Mouse (Mus musculus) brain, adult 2 months (tissue): ENCODE data around the gene Gm10065.
"Not testable (repeated sequence)": the region's sequence is repeated elsewhere in the genome, so short reads cannot be mapped to it uniquely, and the experiment has no call there.

ENCODE experiments used
- DNase-seq: peaks from one replicate; pipeline ENCODE4 v3.0.0; 2011; ENCODE audit warnings: low read depth, low spot score

The Gm10065 gene

GRCm38 (mm10) chr13:21478759-21479670, at the start of gene Gm10065, which contains the start of gene Zkscan4:
Gene Gm10065, minus strand, starts transcription at chr13:21479441.
Gene Zkscan4, plus strand, starts transcription at chr13:21478907.
- DNase-seq: peak; percentile 92

GRCm38 (mm10) chr13:21506221-21506649, 27.0 kb upstream of the Gm10065 start:
- DNase-seq: peak; percentile 96

- no peak for DNase-seq
These were observed 23.1 kb upstream of the Gm10065 start for GRCm38 (mm10) chr13:21502296-21502695.

- DNase-seq: not testable (repeated sequence)
These were observed 21.9 kb upstream of the Gm10065 start, which contains the start of gene Gm11273 for GRCm38 (mm10) chr13:21501182-21501581. Gene Gm11273, minus strand, starts transcription at chr13:21501418.

GRCm38 (mm10) chr13:21495080-21495479, 15.8 kb upstream of the Gm10065 start, which contains the start of gene AK157302:
Gene AK157302, plus strand, starts transcription at chr13:21495223.
- DNase-seq: no peak

- no peak for DNase-seq
These were observed 13.6 kb upstream of the Gm10065 start for GRCm38 (mm10) chr13:21492847-21493246.

GRCm38 (mm10) chr13:21486881-21487280, 7.6 kb upstream of the Gm10065 start:
- no peak for DNase-seq

- DNase-seq: no peak
These were observed 6.8 kb downstream of the Gm10065 start for GRCm38 (mm10) chr13:21472427-21472826.

- peak; percentile 11 for DNase-seq
These were observed 10.1 kb downstream of the Gm10065 start for GRCm38 (mm10) chr13:21469097-21469496.

GRCm38 (mm10) chr13:21468061-21469019, 10.9 kb downstream of the Gm10065 start, which contains the start of gene Nkapl:
Gene Nkapl, minus strand, starts transcription at chr13:21468509.
- peak; percentile 95 for DNase-seq

GRCm38 (mm10) chr13:21467336-21467735, 11.9 kb downstream of the Gm10065 start:
- DNase-seq: no peak

- DNase-seq: not testable (repeated sequence)
These were observed 16.7 kb downstream of the Gm10065 start for GRCm38 (mm10) chr13:21462516-21462915.

- no peak for DNase-seq
These were observed 22.9 kb downstream of the Gm10065 start for GRCm38 (mm10) chr13:21456347-21456746.

- no peak for DNase-seq
These were observed 25.1 kb downstream of the Gm10065 start for GRCm38 (mm10) chr13:21454133-21454532.

GRCm38 (mm10) chr13:21453449-21453848, 25.8 kb downstream of the Gm10065 start, which contains the start of gene Zscan26:
Gene Zscan26, minus strand, starts transcription at chr13:21453730.
- DNase-seq: peak; percentile 95

- DNase-seq: no peak
These were observed 26.2 kb downstream of the Gm10065 start for GRCm38 (mm10) chr13:21453042-21453441.

- no peak for DNase-seq
These were observed 31.2 kb downstream of the Gm10065 start for GRCm38 (mm10) chr13:21447856-21448614.

- no peak for DNase-seq
These were observed 32.4 kb downstream of the Gm10065 start for GRCm38 (mm10) chr13:21446796-21447195.

- no peak for DNase-seq
These were observed 38.1 kb downstream of the Gm10065 start for GRCm38 (mm10) chr13:21441207-21441572.

- peak; percentile 97 for DNase-seq
These were observed 38.6 kb downstream of the Gm10065 start, which contains the start of gene Pgbd1 for GRCm38 (mm10) chr13:21440503-21441206. Gene Pgbd1, minus strand, starts transcription at chr13:21441058.
